Comparison of ENCODE assay signal across 16 mouse cellular contexts in genomic region chr10:100022090-100022834, GRCm38 (mm10). TPM values are rescaled to one million over a fixed set of nuclear protein-coding genes. Genes with fewer than 3 reads are reported as not detected.
A peak's percentile ranks its signal among the peaks of the same experiment; 100 is the strongest.
DNase-seq lines count a peak whose midpoint lies in the region; ATAC-seq and TF ChIP-seq lines count a peak whose summit lies in the region.
"Had no signal": no experiment of that assay in that cellular context is flagged by ENCODE, and none has a peak within 500 bp of the region (broad histone marks: within the 10 kb centered on the region; RNA-seq: fewer than 3 reads in every experiment).

No protein-coding gene starts in this region.

- 44% methylated on average over 11 of the region's 11 CpGs for WGBS in heart, embryonic 14.5 days
- WGBS in hindbrain, embryonic 13.5 days = 23% methylated on average over 11 of the region's 11 CpGs
- 24% methylated on average over 11 of the region's 11 CpGs for whole genome bisulfite sequencing in midbrain, postnatal 0 days
- 51% methylated on average over 11 of the region's 11 CpGs for WGBS in liver, postnatal 0 days (ENCODE audit: insufficient replicate concordance)

- intact Hi-C loops in heart, postnatal 36 days (cut with DNase I) = no loop called here

- no peak overlapping the region for H3K27ac ChIP-seq in heart, embryonic 14.5 days (replicated peaks in 1 of 2; ENCODE audit: control insufficient read depth in 1 of 2, insufficient read depth in 1 of 2, low read depth in 2 of 2, low read length in 2 of 2)
- H3K27ac ChIP-seq in hindbrain, embryonic 13.5 days = no peak overlapping the region
- H3K27ac ChIP-seq in midbrain, postnatal 0 days (ENCODE audit: low read depth, low read length) = no peak overlapping the region
- no peak overlapping the region for H3K27ac ChIP-seq in liver, postnatal 0 days (ENCODE audit: low read depth)
- H3K27ac ChIP-seq: embryonic facial prominence, embryonic 10.5 days; liver, embryonic 13.5 days; stomach, embryonic 15.5 days had no signal

- no peak overlapping the region for H3K4me3 ChIP-seq in heart, embryonic 14.5 days (ENCODE audit: control insufficient read depth in 1 of 2, insufficient read depth in 1 of 2, low read depth in 1 of 2, low read length in 2 of 2)
- no peak overlapping the region for H3K4me3 ChIP-seq in hindbrain, embryonic 13.5 days
- H3K4me3 ChIP-seq in midbrain, postnatal 0 days (ENCODE audit: low read depth, low read length) = no peak overlapping the region
- no peak overlapping the region for H3K4me3 ChIP-seq in liver, postnatal 0 days (ENCODE audit: low read depth, low read length)
- H3K4me3 ChIP-seq: embryonic facial prominence, embryonic 10.5 days; liver, embryonic 13.5 days; stomach, embryonic 15.5 days had no signal

- H3K4me1 ChIP-seq in heart, embryonic 14.5 days (ENCODE audit: control insufficient read depth in 2 of 2, insufficient read depth in 2 of 2, low read length in 2 of 2) = peaks cover 6 to 29% of the 10 kb centered on the region in 2 experiments
- peaks cover 26% of the 10 kb centered on the region for H3K4me1 ChIP-seq in hindbrain, embryonic 13.5 days (replicated peaks)
- no peaks in the 10 kb centered on the region for H3K4me1 ChIP-seq in midbrain, postnatal 0 days (ENCODE audit: insufficient read depth, low read length)
- peaks cover 5% of the 10 kb centered on the region for H3K4me1 ChIP-seq in liver, postnatal 0 days (ENCODE audit: insufficient read depth)

- TF ChIP-seq POLR2A in brain, embryonic 14.5 days (IDR thresholded peaks at IDR 0.05; ENCODE audit: borderline replicate concordance, extremely low read depth, insufficient read depth, insufficient read length, poor library complexity, severe bottlenecking) = no peak

- DNase-seq in heart, postnatal 36 days = no peak
- DNase-seq in brain, embryonic 14.5 days (ENCODE audit: low read depth) = peak; percentile 88
- DNase-seq in midbrain, postnatal 0 days (ENCODE audit: low spot score) = peak; percentile 42
- DNase-seq in lung, postnatal 10 days = no peak
- DNase-seq in frontal cortex, adult 2 months (ENCODE audit: extremely low spot score in 1 of 2, low spot score in 1 of 2) = no peak
- no peak for DNase-seq in liver, postnatal 0 days
- DNase-seq: adrenal gland, postnatal 14 days; cerebellum, adult 18-20 months; kidney, adult 2 months; liver, embryonic 13.5 days; right cerebral cortex, postnatal 25 days; thymus, postnatal 4 days had no signal

- H3K9me3 ChIP-seq in heart, embryonic 14.5 days (ENCODE audit: control insufficient read depth, low read length) = 0 out of 2 replicates have a peak, but pooled peaks cover 7% of the 10 kb centered on the region
- 0 out of 2 replicates have a peak, but pooled peaks cover 3% of the 10 kb centered on the region for H3K9me3 ChIP-seq in hindbrain, embryonic 13.5 days
- no peaks in the 10 kb centered on the region for H3K9me3 ChIP-seq in midbrain, postnatal 0 days (ENCODE audit: low read length)
- no peaks in the 10 kb centered on the region for H3K9me3 ChIP-seq in liver, postnatal 0 days (ENCODE audit: low read length)
- H3K9me3 ChIP-seq: embryonic facial prominence, embryonic 10.5 days; liver, embryonic 13.5 days; stomach, embryonic 15.5 days had no signal

- TF ChIP-seq CTCF in brain, embryonic 14.5 days (IDR thresholded peaks at IDR 0.05; ENCODE audit: borderline replicate concordance, extremely low read depth, insufficient read depth, insufficient read length) = no peak
- no peak for TF ChIP-seq CTCF in midbrain, postnatal 0 days (IDR thresholded peaks at IDR 0.05)
- no peak for TF ChIP-seq CTCF in liver, postnatal 0 days (IDR thresholded peaks at IDR 0.05; ENCODE audit: low read depth)

- TF ChIP-seq EP300 in liver, postnatal 0 days (IDR thresholded peaks at IDR 0.05; ENCODE audit: low read depth) = no peak

- H3K4me2 ChIP-seq in heart, embryonic 14.5 days (ENCODE audit: low read length) = 0 out of 2 replicates have a peak overlapping the region, but pooled peaks have one; percentile 16
- no peak overlapping the region for H3K4me2 ChIP-seq in hindbrain, embryonic 13.5 days
- H3K4me2 ChIP-seq in midbrain, postnatal 0 days (ENCODE audit: low read depth, low read length, poor library complexity, severe bottlenecking) = no peak overlapping the region
- H3K4me2 ChIP-seq in liver, postnatal 0 days (ENCODE audit: low read depth, low read length) = no peak overlapping the region
- H3K4me2 ChIP-seq: liver, embryonic 13.5 days; stomach, embryonic 15.5 days had no signal

- no peaks in the 10 kb centered on the region; the same call in 1 of the 2 replicates for H3K27me3 ChIP-seq in heart, embryonic 14.5 days (ENCODE audit: control insufficient read depth, insufficient read depth, low read length)
- H3K27me3 ChIP-seq in hindbrain, embryonic 13.5 days = peaks cover 30% of the 10 kb centered on the region
- peaks cover 31% of the 10 kb centered on the region for H3K27me3 ChIP-seq in midbrain, postnatal 0 days (ENCODE audit: insufficient read depth, low read length)
- no peaks in the 10 kb centered on the region for H3K27me3 ChIP-seq in liver, postnatal 0 days (ENCODE audit: insufficient read depth, low read length)
- H3K27me3 ChIP-seq: stomach, embryonic 15.5 days had no signal

- ATAC-seq in heart, embryonic 14.5 days (ENCODE audit: insufficient number of reproducible peaks, insufficient read depth, low FRiP score, low read depth) = no peak
- ATAC-seq in hindbrain, embryonic 13.5 days (ENCODE audit: low FRiP score) = peak; percentile 78
- peak; percentile 49; the same call in 1 of the 2 replicates for ATAC-seq in midbrain, postnatal 0 days (ENCODE audit: low FRiP score)
- ATAC-seq in liver, postnatal 0 days = no peak

- no peak overlapping the region for H3K9ac ChIP-seq in heart, embryonic 14.5 days (ENCODE audit: low read length)
- no peak overlapping the region for H3K9ac ChIP-seq in hindbrain, embryonic 13.5 days
- H3K9ac ChIP-seq in midbrain, postnatal 0 days (replicated peaks; ENCODE audit: low read length, poor library complexity, severe bottlenecking) = no peak overlapping the region
- H3K9ac ChIP-seq in liver, postnatal 0 days (replicated peaks) = no peak overlapping the region
- H3K9ac ChIP-seq: liver, embryonic 13.5 days; stomach, embryonic 15.5 days had no signal

- H3K36me3 ChIP-seq in heart, embryonic 14.5 days (ENCODE audit: control insufficient read depth, insufficient read depth, low read length) = no peaks in the 10 kb centered on the region
- no peaks in the 10 kb centered on the region for H3K36me3 ChIP-seq in hindbrain, embryonic 13.5 days
- H3K36me3 ChIP-seq in midbrain, postnatal 0 days (ENCODE audit: insufficient read depth, low read length) = no peaks in the 10 kb centered on the region
- no peaks in the 10 kb centered on the region for H3K36me3 ChIP-seq in liver, postnatal 0 days (replicated peaks; ENCODE audit: insufficient read depth, low read length)

RNA-seq across cellular contexts. Expression of gene Kitl, which starts 6.8 kb away (rescaled TPM):
- 15.6 and 19.8 TPM in 2 replicates for polyA plus RNA-seq in heart, embryonic 14.5 days (2014; fragmentation: Nextera tagmentation; extraction: Ambion mirVana)
- 10 to 100 TPM; 60.9 to 70.1 TPM for total RNA-seq in heart, postnatal 36 days (2021)
- polyA plus RNA-seq in brain, embryonic 14.5 days (2012; rRNA removed) = 21.3 and 26.7 TPM in 2 replicates
- 18.2 and 18.3 TPM in 2 replicates for polyA plus RNA-seq in hindbrain, embryonic 13.5 days (2015; fragmentation: Nextera tagmentation; extraction: Ambion mirVana)
- 35.0 and 57.3 TPM in 2 replicates for total RNA-seq in midbrain, postnatal 0 days (2014; rRNA removed)
- 31.4 and 50.9 TPM in 2 replicates for polyA plus RNA-seq in midbrain, postnatal 0 days (2015; fragmentation: Nextera tagmentation; extraction: Ambion mirVana)
- 21.0 and 23.0 TPM in 2 replicates for polyA plus RNA-seq in frontal cortex, adult 2 months (2012; rRNA removed)
- polyA plus RNA-seq in liver, postnatal 0 days (2015; fragmentation: Nextera tagmentation; extraction: Ambion mirVana) = 2.3 and 5.0 TPM in 2 replicates

Comparison
In these comparisons a context has a peak if more than half of its experiments do, and no peak if none do; other contexts are left out.
1. ATAC-seq: peak in hindbrain, embryonic 13.5 days (single experiment) and midbrain, postnatal 0 days (single experiment); none in heart, embryonic 14.5 days (single experiment) and liver, postnatal 0 days (single experiment).
2. DNase-seq: peak in brain, embryonic 14.5 days (single experiment) and midbrain, postnatal 0 days (single experiment); none in heart, postnatal 36 days (0 of 2), lung, postnatal 10 days (single experiment), frontal cortex, adult 2 months (0 of 2) and liver, postnatal 0 days (single experiment).